Mouse (Mus musculus) limb, embryonic 12.5 days (tissue): ENCODE measurements at regions not wholly inside any gene's neighbourhood (a gene's known extent, or its start where the extent isn't known, plus 50 kb on each side); places are given as distances from the start of the nearest gene placed in this dataset.
"Not testable (repeated sequence)": the region's sequence is repeated elsewhere in the genome, so short reads cannot be mapped to it uniquely, and the experiment has no call there.

Experiments
- ATAC-seq: fragments of 200-750 bp; cut with Nextera tagmentation; 2 replicates; pipeline ENCODE4 v1.8.0; 2017; ENCODE audit warnings: low read depth, moderate TSS enrichment; ENCODE audit not compliant: insufficient number of reproducible peaks, insufficient read depth, low FRiP score, low TSS enrichment
- H3K27ac ChIP-seq: fragments of 300-500 bp; sonication (generic); 2 replicates; pipeline ENCODE4 v1.5.1; 2016; ENCODE audit warnings: mild to moderate bottlenecking, moderate library complexity
- H3K27me3 ChIP-seq: fragments of 300-500 bp; sonication (generic); 2 replicates; pipeline ENCODE4 v1.6.1; 2016; ENCODE audit warnings: mild to moderate bottlenecking, moderate library complexity
- H3K36me3 ChIP-seq: fragments of 300-500 bp; sonication (generic); 2 replicates; pipeline ENCODE4 v1.6.1; 2016; ENCODE audit warnings: mild to moderate bottlenecking, moderate library complexity
- H3K4me1 ChIP-seq: fragments of 300-500 bp; sonication (generic); replicated peaks from 2 replicates; pipeline ENCODE4 v1.6.1; 2016
- H3K4me2 ChIP-seq: fragments of 300-500 bp; sonication (generic); 2 replicates; pipeline ENCODE4 v1.6.1; 2016; ENCODE audit warnings: mild to moderate bottlenecking, moderate library complexity
- H3K4me3 ChIP-seq: fragments of 300-500 bp; sonication (generic); replicated peaks from 2 replicates; pipeline ENCODE4 v1.5.1; 2016; ENCODE audit warnings: mild to moderate bottlenecking
- H3K9ac ChIP-seq: fragments of 300-500 bp; sonication (generic); replicated peaks from 2 replicates; pipeline ENCODE4 v1.6.1; 2016; ENCODE audit warnings: mild to moderate bottlenecking, moderate library complexity
- H3K9me3 ChIP-seq: fragments of 300-500 bp; sonication (generic); 2 replicates; pipeline ENCODE4 v1.6.1; 2016; ENCODE audit warnings: mild to moderate bottlenecking, moderate library complexity
- WGBS: fragments of 180-500 bp; shearing (Covaris S2); methylation state at CpG from one replicate; pipeline ENCODE4 v1.1.7; 2016; 5-methylcytosine and 5-hydroxymethylcytosine counted together

GRCm38 (mm10) chr13:45130516-45131249 lies 52.2 kb downstream of the Gm9817 start:
- no peak overlapping the region for H3K4me3 ChIP-seq
- H3K4me1 ChIP-seq, result no peaks in the 10 kb centered on the region; the same call in 1 of the 2 replicates
- WGBS, result 82% methylated on average over 4 of the region's 4 CpGs
- H3K27me3 ChIP-seq, result no peaks in the 10 kb centered on the region
- ATAC-seq, result no peak
- H3K9ac ChIP-seq, result no peak overlapping the region
- H3K27ac ChIP-seq, result no peak overlapping the region
- H3K9me3 ChIP-seq, result peaks cover 5% of the 10 kb centered on the region; the same call in 1 of the 2 replicates
- no peaks in the 10 kb centered on the region for H3K36me3 ChIP-seq
- H3K4me2 ChIP-seq, result no peak overlapping the region

GRCm38 (mm10) chr13:45140616-45141015 lies 62.1 kb downstream of the Gm9817 start:
- H3K9ac ChIP-seq, result no peak overlapping the region
- ATAC-seq, result no peak
- WGBS, result 89% methylated on average over 2 of the region's 2 CpGs
- H3K36me3 ChIP-seq, result no peaks in the 10 kb centered on the region
- peaks cover 8% of the 10 kb centered on the region; the same call in 1 of the 2 replicates for H3K4me1 ChIP-seq
- peaks cover 7% of the 10 kb centered on the region; the same call in 1 of the 2 replicates for H3K9me3 ChIP-seq
- no peaks in the 10 kb centered on the region for H3K27me3 ChIP-seq
- H3K4me3 ChIP-seq, result no peak overlapping the region
- no peak overlapping the region for H3K27ac ChIP-seq
- no peak overlapping the region for H3K4me2 ChIP-seq

- Histone ChIP-seq H3K9me3 (no peaks in the 10 kb centered on the region), H3K27me3 (no peaks in the 10 kb centered on the region), H3K36me3 (no peaks in the 10 kb centered on the region), H3K4me2 (no peak overlapping the region), H3K27ac (no peak overlapping the region), H3K4me3 (no peak overlapping the region), H3K9ac (no peak overlapping the region), H3K4me1 (peaks cover 8% of the 10 kb centered on the region; the same call in 1 of the 2 replicates)
- ATAC-seq, result no peak
- 80% methylated on average over 6 of the region's 6 CpGs for WGBS
Observed at GRCm38 (mm10) chr13:45145129-45145528, 66.6 kb downstream of the Gm9817 start.

- Histone ChIP-seq H3K27ac (no peak overlapping the region), H3K4me3 (no peak overlapping the region), H3K9me3 (no peaks in the 10 kb centered on the region), H3K27me3 (0 out of 2 replicates have a peak, but pooled peaks cover 4% of the 10 kb centered on the region), H3K9ac (no peak overlapping the region), H3K4me1 (no peaks in the 10 kb centered on the region), H3K4me2 (no peak overlapping the region), H3K36me3 (no peaks in the 10 kb centered on the region)
- WGBS, result 67% methylated on average over 3 of the region's 3 CpGs
- ATAC-seq, result no peak
Observed at GRCm38 (mm10) chr13:45156223-45156622, 77.7 kb downstream of the Gm9817 start.

DNA sequence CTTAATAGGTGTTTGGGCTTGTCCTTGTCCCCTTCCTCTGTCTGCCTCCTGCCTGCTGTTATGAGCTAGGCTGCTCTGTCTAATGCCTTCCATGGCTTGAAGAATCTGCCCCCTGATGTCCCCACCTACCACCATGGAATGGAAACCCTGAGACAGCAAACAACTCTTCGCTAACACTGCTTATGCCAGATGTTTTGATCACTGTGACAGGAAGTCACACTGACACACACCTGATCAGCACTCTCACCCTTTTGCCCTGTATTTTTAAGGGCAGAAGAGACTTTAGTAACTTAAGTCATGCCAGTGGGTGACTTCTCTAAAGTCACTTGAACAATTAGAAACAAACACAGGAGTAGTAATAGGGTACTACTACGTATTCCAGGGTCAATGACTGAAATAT lies 78.5 kb downstream of the Gm9817 start:
- Histone ChIP-seq H3K4me1 (no peaks in the 10 kb centered on the region), H3K9ac (no peak overlapping the region), H3K27ac (no peak overlapping the region), H3K27me3 (0 out of 2 replicates have a peak, but pooled peaks cover 4% of the 10 kb centered on the region), H3K9me3 (no peaks in the 10 kb centered on the region), H3K4me3 (no peak overlapping the region), H3K4me2 (no peak overlapping the region), H3K36me3 (no peaks in the 10 kb centered on the region)
- no peak for ATAC-seq
- WGBS, result 86% methylated on average over 2 of the region's 2 CpGs

DNA sequence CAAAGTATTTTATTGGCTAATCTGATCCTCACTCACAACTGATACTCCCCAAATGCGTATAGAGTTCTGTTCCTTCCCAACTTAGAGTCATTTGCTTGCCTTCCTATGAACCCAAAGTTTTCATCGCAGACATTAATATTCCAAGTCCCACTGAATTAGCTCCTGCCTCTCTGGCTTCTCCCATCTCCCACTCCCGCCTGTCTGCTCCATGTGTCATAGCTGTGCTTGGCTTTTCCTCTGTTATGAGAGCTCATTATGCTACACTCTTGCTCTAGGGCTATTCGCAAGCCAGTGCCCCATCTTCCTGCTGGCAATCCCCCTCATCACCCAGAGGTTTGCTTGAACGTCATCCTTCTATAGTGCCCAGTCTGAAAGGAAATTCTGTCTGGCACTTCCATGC lies 81.8 kb downstream of the Gm9817 start:
- H3K4me2 ChIP-seq, result no peak overlapping the region
- H3K27me3 ChIP-seq, result no peaks in the 10 kb centered on the region
- WGBS, result 86% methylated on average over 5 of the region's 5 CpGs
- H3K4me1 ChIP-seq, result peaks cover 7% of the 10 kb centered on the region
- no peaks in the 10 kb centered on the region for H3K36me3 ChIP-seq
- no peak for ATAC-seq
- H3K4me3 ChIP-seq, result no peak overlapping the region
- H3K27ac ChIP-seq, result no peak overlapping the region
- H3K9ac ChIP-seq, result no peak overlapping the region
- no peaks in the 10 kb centered on the region for H3K9me3 ChIP-seq

- H3K4me1 ChIP-seq, result peaks cover 7% of the 10 kb centered on the region
- ATAC-seq, result no peak
- H3K4me2 ChIP-seq, result no peak overlapping the region
- 27% methylated on average over 6 of the region's 6 CpGs for WGBS
- H3K36me3 ChIP-seq, result no peaks in the 10 kb centered on the region
- H3K4me3 ChIP-seq, result no peak overlapping the region
- no peaks in the 10 kb centered on the region for H3K9me3 ChIP-seq
- H3K9ac ChIP-seq, result no peak overlapping the region
- H3K27me3 ChIP-seq, result no peaks in the 10 kb centered on the region
- H3K27ac ChIP-seq, result no peak overlapping the region
Observed at GRCm38 (mm10) chr13:45164001-45164778, 85.7 kb downstream of the Gm9817 start.

DNA sequence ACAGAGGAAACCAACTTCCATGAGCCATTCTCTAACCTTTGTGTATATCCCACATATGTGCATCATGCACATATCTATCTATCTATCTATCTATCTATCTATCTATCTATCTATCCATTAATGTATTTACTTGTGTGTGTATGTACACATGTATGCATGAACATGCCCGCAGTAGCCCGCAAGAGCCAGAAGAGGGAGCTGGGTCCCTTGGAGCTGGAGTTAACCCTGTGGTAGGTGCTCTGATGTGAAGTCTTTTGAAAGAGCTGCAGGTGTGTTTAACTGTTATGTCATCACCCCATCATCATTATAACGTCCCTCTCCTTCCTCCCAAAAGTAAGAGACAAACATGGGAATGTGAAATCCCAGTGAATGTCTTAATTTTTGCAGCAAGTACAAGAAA lies 86.7 kb downstream of the Gm9817 start:
- Histone ChIP-seq H3K36me3 (no peaks in the 10 kb centered on the region), H3K27me3 (no peaks in the 10 kb centered on the region), H3K27ac (no peak overlapping the region), H3K4me2 (no peak overlapping the region), H3K9me3 (no peaks in the 10 kb centered on the region), H3K4me3 (no peak overlapping the region), H3K4me1 (peaks cover 7% of the 10 kb centered on the region), H3K9ac (no peak overlapping the region)
- no peak for ATAC-seq
- 79% methylated on average over 3 of the region's 3 CpGs for WGBS

GRCm38 (mm10) chr13:45169716-45170115 lies 91.2 kb downstream of the Gm9817 start:
- H3K9ac ChIP-seq, result no peak overlapping the region
- 0 out of 2 replicates have a peak, but pooled peaks cover 2% of the 10 kb centered on the region for H3K4me1 ChIP-seq
- no peak overlapping the region for H3K27ac ChIP-seq
- peaks cover 10% of the 10 kb centered on the region; the same call in 1 of the 2 replicates for H3K9me3 ChIP-seq
- no peaks in the 10 kb centered on the region for H3K27me3 ChIP-seq
- H3K4me3 ChIP-seq, result no peak overlapping the region
- no peak for ATAC-seq
- H3K4me2 ChIP-seq, result no peak overlapping the region
- no peaks in the 10 kb centered on the region for H3K36me3 ChIP-seq

GRCm38 (mm10) chr13:45173139-45173538 lies 94.6 kb downstream of the Gm9817 start:
- H3K4me1 ChIP-seq, result 0 out of 2 replicates have a peak, but pooled peaks cover 2% of the 10 kb centered on the region
- ATAC-seq, result no peak
- H3K9ac ChIP-seq, result no peak overlapping the region
- H3K9me3 ChIP-seq, result peaks cover 10% of the 10 kb centered on the region; the same call in 1 of the 2 replicates
- no peaks in the 10 kb centered on the region for H3K36me3 ChIP-seq
- no peak overlapping the region for H3K27ac ChIP-seq
- 25% methylated on average over 9 of the region's 9 CpGs for WGBS
- no peaks in the 10 kb centered on the region for H3K27me3 ChIP-seq
- no peak overlapping the region for H3K4me2 ChIP-seq
- H3K4me3 ChIP-seq, result no peak overlapping the region

GRCm38 (mm10) chr13:45175711-45176205 lies 97.3 kb downstream of the Gm9817 start:
- WGBS, result 94% methylated on average over 3 of the region's 3 CpGs
- not testable (repeated sequence) for H3K4me1 ChIP-seq, H3K4me2 ChIP-seq, H3K36me3 ChIP-seq, H3K27ac ChIP-seq, H3K9me3 ChIP-seq, H3K4me3 ChIP-seq, H3K9ac ChIP-seq, ATAC-seq, H3K27me3 ChIP-seq
